Mouse (Mus musculus): ENCODE results near the gene 3110040M04Rik. TPM values are rescaled to one million over a fixed set of nuclear protein-coding genes. Genes with fewer than 3 reads are reported as not detected.
"Not testable (repeated sequence)": the region's sequence is repeated elsewhere in the genome, so short reads cannot be mapped to it uniquely, and the experiment has no call there.

The 3110040M04Rik gene
- polyA plus RNA-seq, 1 experiment: not detected

DNA sequence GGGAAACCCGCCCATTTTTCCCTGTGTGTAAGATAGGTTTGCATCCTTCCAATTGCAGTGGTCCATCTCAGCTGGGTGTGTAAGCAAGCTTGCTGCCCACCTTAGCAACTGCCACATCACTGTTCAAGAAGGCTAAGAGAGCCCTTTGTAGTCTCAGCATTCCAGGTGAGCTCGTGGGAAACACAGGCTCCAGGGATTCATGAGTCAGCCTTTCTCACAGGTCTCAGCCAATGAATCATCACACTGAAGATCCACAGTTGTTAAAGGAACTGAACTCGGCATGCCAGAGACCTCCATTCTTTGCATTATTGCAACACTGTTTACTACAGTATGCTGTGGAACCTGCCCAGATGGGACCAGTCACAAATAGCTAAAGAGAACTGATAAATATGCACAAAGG is 35.3 kb upstream of the 3110040M04Rik start:
- no peak overlapping the region for H3K27ac ChIP-seq (ENCODE audit: insufficient read depth, low read depth, low read length)
- H3K4me1 ChIP-seq (ENCODE audit: control insufficient read depth, insufficient read depth, low read length): no peaks in the 10 kb centered on the region; the same call in 1 of the 2 replicates
- WGBS: 65% methylated on average over 3 of the region's 3 CpGs
- TF ChIP-seq POLR2A (IDR thresholded peaks at IDR 0.05; ENCODE audit: insufficient read depth, low read depth, low read length) (no peak), CTCF (IDR thresholded peaks at IDR 0.05; ENCODE audit: insufficient read depth, low read depth, low read length) (no peak)
- H3K4me3 ChIP-seq (ENCODE audit: insufficient read depth, low read depth, low read length): no peak overlapping the region

- H3K27ac ChIP-seq (ENCODE audit: insufficient read depth, low read depth, low read length): no peak overlapping the region
- WGBS: 82% methylated on average over 2 of the region's 2 CpGs
- TF ChIP-seq CTCF (IDR thresholded peaks at IDR 0.05; ENCODE audit: insufficient read depth, low read depth, low read length): no peak
- no peak for TF ChIP-seq POLR2A (IDR thresholded peaks at IDR 0.05; ENCODE audit: insufficient read depth, low read depth, low read length)
- H3K4me1 ChIP-seq (ENCODE audit: control insufficient read depth, insufficient read depth, low read length): no peaks in the 10 kb centered on the region; the same call in 1 of the 2 replicates
- no peak overlapping the region for H3K4me3 ChIP-seq (ENCODE audit: insufficient read depth, low read depth, low read length)
These were observed 32.1 kb upstream of the 3110040M04Rik start for GRCm38 (mm10) chr1:151171572-151172461.

GRCm38 (mm10) chr1:151177030-151177936 is 26.6 kb upstream of the 3110040M04Rik start:
- Histone ChIP-seq H3K4me1 (ENCODE audit: control insufficient read depth, insufficient read depth, low read length) (no peaks in the 10 kb centered on the region), H3K27ac (ENCODE audit: insufficient read depth, low read depth, low read length) (no peak overlapping the region), H3K4me3 (ENCODE audit: insufficient read depth, low read depth, low read length) (no peak overlapping the region)
- TF ChIP-seq CTCF (IDR thresholded peaks at IDR 0.05; ENCODE audit: insufficient read depth, low read depth, low read length) (no peak), POLR2A (IDR thresholded peaks at IDR 0.05; ENCODE audit: insufficient read depth, low read depth, low read length) (no peak)
- WGBS: 23% methylated on average over 10 of the region's 10 CpGs

GRCm38 (mm10) chr1:151177937-151178271 is 26.0 kb upstream of the 3110040M04Rik start:
- TF ChIP-seq CTCF (IDR thresholded peaks at IDR 0.05; ENCODE audit: insufficient read depth, low read depth, low read length): no peak
- no peak for TF ChIP-seq POLR2A (IDR thresholded peaks at IDR 0.05; ENCODE audit: insufficient read depth, low read depth, low read length)
- H3K4me3 ChIP-seq (ENCODE audit: insufficient read depth, low read depth, low read length): no peak overlapping the region
- H3K27ac ChIP-seq (ENCODE audit: insufficient read depth, low read depth, low read length): no peak overlapping the region
- H3K4me1 ChIP-seq (ENCODE audit: control insufficient read depth, insufficient read depth, low read length): no peaks in the 10 kb centered on the region
- WGBS: 41% methylated on average over 4 of the region's 4 CpGs

GRCm38 (mm10) chr1:151178505-151179083 is 25.3 kb upstream of the 3110040M04Rik start:
- Histone ChIP-seq H3K27ac (ENCODE audit: insufficient read depth, low read depth, low read length) (no peak overlapping the region), H3K4me3 (ENCODE audit: insufficient read depth, low read depth, low read length) (no peak overlapping the region), H3K4me1 (ENCODE audit: control insufficient read depth, insufficient read depth, low read length) (no peaks in the 10 kb centered on the region)
- TF ChIP-seq POLR2A (IDR thresholded peaks at IDR 0.05; ENCODE audit: insufficient read depth, low read depth, low read length) (no peak), CTCF (IDR thresholded peaks at IDR 0.05; ENCODE audit: insufficient read depth, low read depth, low read length) (no peak)
- 81% methylated on average over 2 of the region's 2 CpGs for WGBS

DNA sequence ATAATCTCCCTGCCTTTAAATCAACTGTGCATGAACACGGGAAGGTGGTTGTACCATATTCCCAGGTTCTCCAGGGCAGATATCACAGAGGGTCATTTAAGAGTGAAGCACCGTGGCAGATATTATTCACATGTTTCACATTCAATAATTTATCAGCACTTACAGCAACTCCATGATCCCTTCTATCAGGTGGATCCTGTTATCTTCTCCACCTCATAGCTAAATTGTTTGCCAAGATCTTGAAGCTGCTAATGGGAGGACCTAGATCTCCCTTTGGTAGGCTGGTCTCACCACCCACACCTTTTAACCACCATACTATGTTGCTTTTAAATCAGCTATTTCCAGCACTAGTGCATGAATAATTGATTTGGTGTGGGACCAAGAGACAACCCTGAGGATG is 23.8 kb upstream of the 3110040M04Rik start:
- TF ChIP-seq POLR2A (IDR thresholded peaks at IDR 0.05; ENCODE audit: insufficient read depth, low read depth, low read length) (no peak), CTCF (IDR thresholded peaks at IDR 0.05; ENCODE audit: insufficient read depth, low read depth, low read length) (no peak)
- Histone ChIP-seq H3K4me3 (ENCODE audit: insufficient read depth, low read depth, low read length) (no peak overlapping the region), H3K27ac (ENCODE audit: insufficient read depth, low read depth, low read length) (no peak overlapping the region), H3K4me1 (ENCODE audit: control insufficient read depth, insufficient read depth, low read length) (no peaks in the 10 kb centered on the region)
- WGBS: 94% methylated on average over 2 of the region's 2 CpGs

DNA sequence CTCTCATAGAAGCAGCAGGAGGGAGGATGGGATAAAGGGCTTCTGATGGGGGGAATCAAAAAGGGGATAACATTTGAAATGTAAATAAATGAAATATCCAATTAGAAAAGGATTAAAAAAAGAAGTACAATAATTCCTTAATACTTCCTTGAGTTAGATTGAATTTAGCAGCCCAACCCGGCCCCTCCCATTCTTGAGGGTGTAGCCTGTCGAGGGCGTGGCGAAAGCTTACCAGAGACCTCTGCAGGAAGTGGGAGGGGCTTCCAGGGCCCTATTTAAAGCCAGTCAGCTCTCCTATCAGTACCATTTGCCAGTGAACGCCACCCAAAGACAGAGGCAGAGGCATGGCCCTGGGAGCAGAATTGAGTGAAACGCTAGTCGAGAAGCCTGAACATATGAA is 21.7 kb upstream of the 3110040M04Rik start, which contains the start of gene Gm47985:
Gm47985 (plus strand) TSS at position 272 of the 400 bp plus-strand sequence.
- H3K4me3 ChIP-seq (ENCODE audit: insufficient read depth, low read depth, low read length); H3K27ac ChIP-seq (ENCODE audit: insufficient read depth, low read depth, low read length); H3K4me1 ChIP-seq (ENCODE audit: control insufficient read depth, insufficient read depth, low read length): not testable (repeated sequence)
- WGBS: 100% methylated on average over 1 of the region's 7 CpGs

GRCm38 (mm10) chr1:151186186-151186585 is 17.7 kb upstream of the 3110040M04Rik start:
- H3K4me1 ChIP-seq (ENCODE audit: control insufficient read depth, insufficient read depth, low read length); H3K27ac ChIP-seq (ENCODE audit: insufficient read depth, low read depth, low read length); H3K4me3 ChIP-seq (ENCODE audit: insufficient read depth, low read depth, low read length): not testable (repeated sequence)
- WGBS: 88% methylated on average over 3 of the region's 3 CpGs

DNA sequence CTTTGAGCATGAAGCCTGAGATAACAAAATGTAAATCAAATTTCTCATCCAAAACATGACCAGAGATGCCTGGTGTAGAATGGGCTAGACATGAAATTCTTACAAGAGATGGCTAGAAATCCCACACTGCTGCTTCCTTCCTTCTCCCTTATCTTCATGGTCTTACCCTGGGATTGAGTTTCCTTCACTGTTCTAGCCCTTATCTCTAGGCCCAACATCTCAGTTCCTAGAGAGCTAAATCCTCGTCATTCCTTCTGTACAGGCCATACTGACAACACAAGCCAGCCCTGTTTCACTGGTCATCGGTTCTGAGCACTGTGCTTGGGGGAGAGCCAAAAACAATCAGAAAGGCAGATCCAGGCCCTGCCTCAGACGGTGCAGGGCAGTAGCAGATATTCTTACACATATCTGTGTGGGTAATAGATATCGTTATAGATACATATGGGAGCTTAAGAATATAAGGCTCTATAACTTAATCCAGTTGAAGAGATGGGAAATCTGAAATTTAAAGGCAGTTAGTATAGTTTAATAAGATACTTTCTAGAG is 17.0 kb upstream of the 3110040M04Rik start:
- not testable (repeated sequence) for H3K27ac ChIP-seq (ENCODE audit: insufficient read depth, low read depth, low read length); H3K4me3 ChIP-seq (ENCODE audit: insufficient read depth, low read depth, low read length); H3K4me1 ChIP-seq (ENCODE audit: control insufficient read depth, insufficient read depth, low read length)
- WGBS: 82% methylated on average over 4 of the region's 4 CpGs

Data from olfactory bulb, adult 2 months (tissue).